Mouse (Mus musculus) CD8-positive naive resting alpha-beta T cell, adult 2 months (primary cell): ENCODE data around the gene Mogs.

Experiments used
- DNase-seq, 2 experiments: peaks; one replicate each; pipeline ENCODE4 v3.0.0; 2022; ENCODE audit warnings: low read depth in 2 of 2, low spot score in 2 of 2

The Mogs gene

GRCm38 (mm10) chr6:83145209-83145608 lies 29.9 kb downstream of the Mogs start:
- DNase-seq: no peak

- DNase-seq: no peak
These were observed 30.5 kb downstream of the Mogs start for GRCm38 (mm10) chr6:83145805-83146204.

- no peak for DNase-seq
These were observed 32.0 kb downstream of the Mogs start for GRCm38 (mm10) chr6:83147280-83147679.

GRCm38 (mm10) chr6:83151721-83152120 lies 36.4 kb downstream of the Mogs start:
- DNase-seq: no peak

- no peak for DNase-seq
These were observed 37.7 kb downstream of the Mogs start for GRCm38 (mm10) chr6:83153038-83153437.

GRCm38 (mm10) chr6:83153485-83153884 lies 38.2 kb downstream of the Mogs start:
- no peak for DNase-seq

GRCm38 (mm10) chr6:83155552-83156238 lies 40.4 kb downstream of the Mogs start:
- no peak for DNase-seq

- DNase-seq: no peak
These were observed 41.0 kb downstream of the Mogs start, which contains the start of the genes Wdr54 and 1700003E16Rik for GRCm38 (mm10) chr6:83156259-83156684. Gene Wdr54 (minus strand): TSS chr6:83156397. Gene 1700003E16Rik (plus strand): TSS chr6:83156404.

- DNase-seq: peak; percentile 32 to 46
These were observed 44.2 kb downstream of the Mogs start for GRCm38 (mm10) chr6:83159456-83159855.

- DNase-seq: no peak
These were observed 46.1 kb downstream of the Mogs start for GRCm38 (mm10) chr6:83161442-83161841.

GRCm38 (mm10) chr6:83161921-83162641 lies 46.8 kb downstream of the Mogs start:
- no peak for DNase-seq

GRCm38 (mm10) chr6:83162701-83163100 lies 47.4 kb downstream of the Mogs start:
- DNase-seq: peak; percentile 44 to 48

GRCm38 (mm10) chr6:83165026-83165606 lies 49.8 kb downstream of the Mogs start:
- DNase-seq: no peak

GRCm38 (mm10) chr6:83165607-83166242 lies 50.4 kb downstream of the Mogs start, which contains the start of gene Dctn1:
Gene Dctn1 (plus strand): TSS chr6:83165920.
- DNase-seq: peak; percentile 92

- peak in 1 of 2 experiments; percentile 24 for DNase-seq
These were observed 50.9 kb downstream of the Mogs start for GRCm38 (mm10) chr6:83166243-83166630.
